In genomic region chr2:29312058-29312457, GRCm38 (mm10) we compare ENCODE assay signal across 15 mouse cellular contexts.
"Had no signal": no experiment of that assay in that cellular context is flagged by ENCODE, and none has a peak within 500 bp of the region (broad histone marks: within the 10 kb centered on the region; RNA-seq: fewer than 3 reads in every experiment).

No protein-coding gene starts in this region.

- DNase-seq: gastrocnemius, postnatal 14 days; gastrocnemius, postnatal 36 days; heart, adult 18-20 months; heart, postnatal 14 days; heart, postnatal 36 days; kidney, adult 11 months; kidney, adult 2 months; kidney, adult 9 months; kidney, postnatal 10 days; kidney, postnatal 25 days; kidney, postnatal 4 days; liver; liver, embryonic 13.5 days had no signal

- ATAC-seq: hindbrain, postnatal 0 days; intestine, embryonic 16.5 days had no signal
